Mouse (Mus musculus) liver, embryonic 12.5 days (tissue): ENCODE data around the gene Rpl23. TPM values are rescaled to one million over a fixed set of nuclear protein-coding genes. Genes with fewer than 3 reads are reported as not detected.

Source experiments
- ATAC-seq: fragments of 200-750 bp; cut with Nextera tagmentation; 2 replicates; pipeline ENCODE4 v1.8.0; 2017; ENCODE audit warnings: moderate number of reproducible peaks, mild to moderate bottlenecking, moderate library complexity
- H3K27ac ChIP-seq: fragments of 300-500 bp; sonication (generic); 2 replicates; pipeline ENCODE4 v1.5.1; 2016; ENCODE audit warnings: mild to moderate bottlenecking
- H3K27me3 ChIP-seq: fragments of 300-500 bp; sonication (generic); replicated peaks from 2 replicates; pipeline ENCODE4 v1.6.1; 2016; ENCODE audit warnings: mild to moderate bottlenecking, moderate library complexity
- H3K36me3 ChIP-seq: fragments of 300-500 bp; sonication (generic); 2 replicates; pipeline ENCODE4 v1.6.1; 2016; ENCODE audit warnings: mild to moderate bottlenecking, moderate library complexity
- H3K4me1 ChIP-seq: fragments of 300-500 bp; sonication (generic); 2 replicates; pipeline ENCODE4 v1.6.1; 2016
- H3K4me2 ChIP-seq: fragments of 300-500 bp; sonication (generic); 2 replicates; pipeline ENCODE4 v1.6.1; 2016; ENCODE audit warnings: mild to moderate bottlenecking, moderate library complexity
- H3K4me3 ChIP-seq: fragments of 300-500 bp; sonication (generic); 2 replicates; pipeline ENCODE4 v1.5.1; 2016; ENCODE audit warnings: mild to moderate bottlenecking, moderate library complexity
- H3K9ac ChIP-seq: fragments of 300-500 bp; sonication (generic); 2 replicates; pipeline ENCODE4 v1.6.1; 2016; ENCODE audit warnings: mild to moderate bottlenecking, moderate library complexity
- H3K9me3 ChIP-seq: fragments of 300-500 bp; sonication (generic); replicated peaks from 2 replicates; pipeline ENCODE4 v1.6.1; 2016; ENCODE audit warnings: mild to moderate bottlenecking, moderate library complexity
- WGBS: fragments of 180-500 bp; shearing (Covaris S2); methylation state at CpG from one replicate; pipeline ENCODE4 v1.1.7; 2016; ENCODE audit not compliant: insufficient replicate concordance; 5-methylcytosine and 5-hydroxymethylcytosine counted together
- polyA plus RNA-seq: library from polyadenylated mRNA; unstranded; fragments of >200 nt; fragmentation: Nextera tagmentation; extraction: Ambion mirVana; gene quantifications from 2 replicates; pipeline ENCODE4 v1.2.1, GENCODE M21; 2016

Rpl23 gene
- polyA plus RNA-seq, 1 experiment from 2014 or later, result 473 TPM

GRCm38 (mm10) chr11:97812491-97812921 is 30.3 kb upstream of the Rpl23 start:
- Histone ChIP-seq H3K4me1 (peaks cover 97% of the 10 kb centered on the region), H3K4me2 (no peak overlapping the region; the same call in 1 of the 2 replicates), H3K27me3 (no peaks in the 10 kb centered on the region), H3K4me3 (no peak overlapping the region), H3K36me3 (peaks cover 59% of the 10 kb centered on the region), H3K9ac (no peak overlapping the region), H3K27ac (0 out of 2 replicates have a peak overlapping the region, but pooled peaks have one; percentile 13), H3K9me3 (no peaks in the 10 kb centered on the region)
- ATAC-seq, result no peak
- WGBS, result 53% methylated on average over 3 of the region's 3 CpGs

GRCm38 (mm10) chr11:97811569-97812362 is 29.5 kb upstream of the Rpl23 start:
- H3K27ac ChIP-seq, result 0 out of 2 replicates have a peak overlapping the region, but pooled peaks have one; percentile 13
- ATAC-seq, result no peak; the same call in 1 of the 2 replicates
- no peak overlapping the region; the same call in 1 of the 2 replicates for H3K4me2 ChIP-seq
- 61% methylated on average over 12 of the region's 13 CpGs for WGBS
- no peaks in the 10 kb centered on the region for H3K9me3 ChIP-seq
- H3K4me3 ChIP-seq, result no peak overlapping the region
- peaks cover 95% of the 10 kb centered on the region for H3K4me1 ChIP-seq
- H3K27me3 ChIP-seq, result no peaks in the 10 kb centered on the region
- peaks cover 60% of the 10 kb centered on the region for H3K36me3 ChIP-seq
- no peak overlapping the region for H3K9ac ChIP-seq

GRCm38 (mm10) chr11:97810970-97811369 is 28.7 kb upstream of the Rpl23 start:
- Histone ChIP-seq H3K36me3 (peaks cover 54% of the 10 kb centered on the region), H3K27me3 (no peaks in the 10 kb centered on the region), H3K4me2 (no peak overlapping the region), H3K27ac (no peak overlapping the region), H3K9me3 (no peaks in the 10 kb centered on the region), H3K9ac (no peak overlapping the region), H3K4me3 (no peak overlapping the region), H3K4me1 (peaks cover 95% of the 10 kb centered on the region)
- 62% methylated on average over 3 of the region's 3 CpGs for WGBS
- no peak for ATAC-seq

GRCm38 (mm10) chr11:97810356-97810755 is 28.1 kb upstream of the Rpl23 start:
- peaks cover 95% of the 10 kb centered on the region for H3K4me1 ChIP-seq
- H3K4me2 ChIP-seq, result no peak overlapping the region
- H3K36me3 ChIP-seq, result peaks cover 48% of the 10 kb centered on the region
- H3K4me3 ChIP-seq, result no peak overlapping the region
- 44% methylated on average over 7 of the region's 7 CpGs for WGBS
- no peaks in the 10 kb centered on the region for H3K9me3 ChIP-seq
- no peak overlapping the region for H3K27ac ChIP-seq
- no peak for ATAC-seq
- no peaks in the 10 kb centered on the region for H3K27me3 ChIP-seq
- no peak overlapping the region for H3K9ac ChIP-seq

GRCm38 (mm10) chr11:97809235-97810121 is 27.2 kb upstream of the Rpl23 start:
- peaks cover 98% of the 10 kb centered on the region for H3K4me1 ChIP-seq
- no peak for ATAC-seq
- no peaks in the 10 kb centered on the region for H3K27me3 ChIP-seq
- no peak overlapping the region for H3K4me3 ChIP-seq
- 63% methylated on average over 7 of the region's 7 CpGs for WGBS
- H3K9ac ChIP-seq, result no peak overlapping the region
- no peaks in the 10 kb centered on the region for H3K9me3 ChIP-seq
- H3K27ac ChIP-seq, result peak overlapping the region; percentile 8; the same call in 1 of the 2 replicates
- H3K4me2 ChIP-seq, result no peak overlapping the region
- peaks cover 42% of the 10 kb centered on the region for H3K36me3 ChIP-seq

GRCm38 (mm10) chr11:97808621-97809234 is 26.5 kb upstream of the Rpl23 start:
- WGBS, result 58% methylated on average over 5 of the region's 5 CpGs
- H3K27me3 ChIP-seq, result no peaks in the 10 kb centered on the region
- peaks cover 98% of the 10 kb centered on the region for H3K4me1 ChIP-seq
- H3K27ac ChIP-seq, result 0 out of 2 replicates have a peak overlapping the region, but pooled peaks have one; percentile 8
- no peaks in the 10 kb centered on the region for H3K9me3 ChIP-seq
- H3K9ac ChIP-seq, result no peak overlapping the region
- no peak for ATAC-seq
- no peak overlapping the region for H3K4me2 ChIP-seq
- H3K4me3 ChIP-seq, result no peak overlapping the region
- peaks cover 35% of the 10 kb centered on the region for H3K36me3 ChIP-seq

GRCm38 (mm10) chr11:97808093-97808492 is 25.9 kb upstream of the Rpl23 start:
- Histone ChIP-seq H3K27me3 (no peaks in the 10 kb centered on the region), H3K27ac (0 out of 2 replicates have a peak overlapping the region, but pooled peaks have one; percentile 47), H3K4me2 (no peak overlapping the region), H3K36me3 (peaks cover 28% of the 10 kb centered on the region), H3K9me3 (no peaks in the 10 kb centered on the region), H3K4me3 (no peak overlapping the region), H3K9ac (no peak overlapping the region), H3K4me1 (peaks cover 93% of the 10 kb centered on the region)
- ATAC-seq, result no peak
- 60% methylated on average over 2 of the region's 2 CpGs for WGBS

GRCm38 (mm10) chr11:97807626-97808025 is 25.4 kb upstream of the Rpl23 start:
- H3K4me2 ChIP-seq, result no peak overlapping the region
- 38% methylated on average over 6 of the region's 6 CpGs for WGBS
- H3K27me3 ChIP-seq, result no peaks in the 10 kb centered on the region
- no peaks in the 10 kb centered on the region for H3K9me3 ChIP-seq
- 0 out of 2 replicates have a peak overlapping the region, but pooled peaks have one; percentile 47 for H3K27ac ChIP-seq
- H3K4me3 ChIP-seq, result no peak overlapping the region
- ATAC-seq, result no peak
- H3K36me3 ChIP-seq, result peaks cover 27% of the 10 kb centered on the region
- peaks cover 92% of the 10 kb centered on the region for H3K4me1 ChIP-seq
- H3K9ac ChIP-seq, result no peak overlapping the region

- no peak for ATAC-seq
- 74% methylated on average over 7 of the region's 7 CpGs for WGBS
- Histone ChIP-seq H3K4me2 (no peak overlapping the region), H3K36me3 (peaks cover 25% of the 10 kb centered on the region), H3K4me3 (no peak overlapping the region), H3K4me1 (peaks cover 92% of the 10 kb centered on the region), H3K9ac (no peak overlapping the region), H3K9me3 (no peaks in the 10 kb centered on the region), H3K27me3 (no peaks in the 10 kb centered on the region), H3K27ac (no peak overlapping the region)
Observed at GRCm38 (mm10) chr11:97806613-97806964, 24.4 kb upstream of the Rpl23 start.

- 55% methylated on average over 15 of the region's 15 CpGs for WGBS
- Histone ChIP-seq H3K9ac (no peak overlapping the region), H3K4me2 (0 out of 2 replicates have a peak overlapping the region, but pooled peaks have one; percentile 21), H3K27me3 (no peaks in the 10 kb centered on the region), H3K4me3 (no peak overlapping the region), H3K36me3 (peaks cover 24% of the 10 kb centered on the region), H3K27ac (peak overlapping the region; percentile 55), H3K9me3 (no peaks in the 10 kb centered on the region), H3K4me1 (peaks cover 92% of the 10 kb centered on the region)
- ATAC-seq, result no peak
Observed at GRCm38 (mm10) chr11:97805662-97806612, 23.7 kb upstream of the Rpl23 start.
